Mouse (Mus musculus): Measurements from ENCODE around the gene Sept1. TPM values are rescaled to one million over a fixed set of nuclear protein-coding genes. Genes with fewer than 3 reads are reported as not detected.
A peak's percentile ranks its signal among the peaks of the same experiment; 100 is the strongest.

Gene Sept1
- total and polyA plus RNA-seq, 3 experiments: 30.6 to 116 TPM; not detected in 1

- TF ChIP-seq GATA1 (IDR thresholded peaks at IDR 0.05; ENCODE audit: low read depth, low read length) (no peak), SIN3A (IDR thresholded peaks at IDR 0.05; ENCODE audit: low read length) (peak; percentile 93), BHLHE40 (IDR thresholded peaks at IDR 0.05; ENCODE audit: borderline replicate concordance, low read depth, low read length) (peak; percentile 57; the same call in 1 of the 2 replicates), POLR2AphosphoS5 (IDR thresholded peaks at IDR 0.05; ENCODE audit: borderline replicate concordance, low read depth, low read length) (peak; percentile 20; the same call in 1 of the 2 replicates), HCFC1 (IDR thresholded peaks at IDR 0.05; ENCODE audit: low read depth, low read length) (peak; percentile 98), POLR2A (IDR thresholded peaks at IDR 0.05; ENCODE audit: control insufficient read depth in 1 of 2, insufficient read depth in 1 of 2, low read depth in 1 of 2, low read length in 2 of 2, poor library complexity in 1 of 2) (peak; percentile 51 to 75; a peak in 3 of 4 replicates), ETS1 (IDR thresholded peaks at IDR 0.05; ENCODE audit: low read depth, low read length) (peak; percentile 41; the same call in 1 of the 2 replicates), MXI1 (IDR thresholded peaks at IDR 0.05; ENCODE audit: low read depth, low read length) (no peak), GABPA (IDR thresholded peaks at IDR 0.05; ENCODE audit: low read depth, low read length) (no peak), ZMIZ1 (IDR thresholded peaks at IDR 0.05; ENCODE audit: low read depth, low read length) (peak; percentile 67; the same call in 1 of the 2 replicates), NRF1 (IDR thresholded peaks at IDR 0.05; ENCODE audit: insufficient read depth, low read depth, low read length, poor library complexity, severe bottlenecking) (0 out of 2 replicates have a peak, but pooled peaks have one; percentile 24), KAT2A (conservative IDR thresholded peaks at IDR 0.05; ENCODE audit: low read depth, low read length) (peak; percentile 98)
Measured at GRCm38 (mm10) chr7:127195544-127196295, 37.2 kb downstream of the Sept1 start, which contains the start of gene Cd2bp2 (continued).

GRCm38 (mm10) chr7:127194633-127195029 lies 38.3 kb downstream of the Sept1 start:
- H3K79me2 ChIP-seq (ENCODE audit: control insufficient read depth, insufficient read depth, low read length, poor library complexity): peaks cover 14% of the 10 kb centered on the region
- H3K27me3 ChIP-seq (ENCODE audit: control insufficient read depth in 1 of 2, insufficient read depth in 2 of 2, low read length in 2 of 2): no peaks in the 10 kb centered on the region
- H3K36me3 ChIP-seq (ENCODE audit: control insufficient read depth in 1 of 2, insufficient read depth in 2 of 2, low read length in 2 of 2): peaks cover 0 to 12% of the 10 kb centered on the region in 2 experiments; a peak in 2 of 4 replicates
- peaks cover 0 to 12% of the 10 kb centered on the region in 2 experiments; a peak in 2 of 4 replicates for H3K4me1 ChIP-seq (ENCODE audit: control insufficient read depth in 1 of 2, insufficient read depth in 2 of 2, low read length in 2 of 2)
- DNase-seq (ENCODE audit: low read depth, low spot score): no peak
- H3K9me3 ChIP-seq (replicated peaks; ENCODE audit: insufficient read depth, low read length): no peaks in the 10 kb centered on the region
- H3K9ac ChIP-seq (ENCODE audit: control insufficient read depth, low read depth, low read length, poor library complexity, severe bottlenecking): peak overlapping the region; percentile 94
- H3K4me3 ChIP-seq (ENCODE audit: control insufficient read depth in 1 of 2, insufficient read depth in 1 of 2, low read depth in 2 of 2, low read length in 2 of 2): peak overlapping the region; percentile 60 to 99; a peak in 3 of 4 replicates
- TF ChIP-seq EP300 (IDR thresholded peaks at IDR 0.05; ENCODE audit: low read depth in 1 of 2, low read length in 2 of 2): no peak
- no peak for TF ChIP-seq ETS1 (IDR thresholded peaks at IDR 0.05; ENCODE audit: low read depth, low read length)
- no peak for TF ChIP-seq ZNF384 (IDR thresholded peaks at IDR 0.05; ENCODE audit: low read depth, low read length)
- TF ChIP-seq GABPA (IDR thresholded peaks at IDR 0.05; ENCODE audit: low read depth, low read length): no peak
- TF ChIP-seq MYC (IDR thresholded peaks at IDR 0.05; ENCODE audit: low read depth, low read length): no peak
- no peak for TF ChIP-seq ZC3H11A (IDR thresholded peaks at IDR 0.05; ENCODE audit: low read depth, low read length)
- TF ChIP-seq POLR2A (IDR thresholded peaks at IDR 0.05; ENCODE audit: control insufficient read depth in 1 of 2, insufficient read depth in 1 of 2, low read depth in 1 of 2, low read length in 2 of 2, poor library complexity in 1 of 2): no peak
- no peak for TF ChIP-seq CHD2 (IDR thresholded peaks at IDR 0.05; ENCODE audit: low read length)
- TF ChIP-seq CHD1 (IDR thresholded peaks at IDR 0.05; ENCODE audit: low read depth, low read length): no peak
- TF ChIP-seq MAX (IDR thresholded peaks at IDR 0.05; ENCODE audit: low read length): no peak
- TF ChIP-seq SIN3A (IDR thresholded peaks at IDR 0.05; ENCODE audit: low read length): no peak
- no peak overlapping the region for H3K27ac ChIP-seq (ENCODE audit: control insufficient read depth, low read depth, low read length)

Data from MEL (cell line).